Mouse (Mus musculus): ENCODE results near the gene Hectd3. TPM values are rescaled to one million over a fixed set of nuclear protein-coding genes. Genes with fewer than 3 reads are reported as not detected.

Hectd3 gene
- polyA plus RNA-seq, 1 experiment from 2014 or later, result 6.7 TPM

DNA sequence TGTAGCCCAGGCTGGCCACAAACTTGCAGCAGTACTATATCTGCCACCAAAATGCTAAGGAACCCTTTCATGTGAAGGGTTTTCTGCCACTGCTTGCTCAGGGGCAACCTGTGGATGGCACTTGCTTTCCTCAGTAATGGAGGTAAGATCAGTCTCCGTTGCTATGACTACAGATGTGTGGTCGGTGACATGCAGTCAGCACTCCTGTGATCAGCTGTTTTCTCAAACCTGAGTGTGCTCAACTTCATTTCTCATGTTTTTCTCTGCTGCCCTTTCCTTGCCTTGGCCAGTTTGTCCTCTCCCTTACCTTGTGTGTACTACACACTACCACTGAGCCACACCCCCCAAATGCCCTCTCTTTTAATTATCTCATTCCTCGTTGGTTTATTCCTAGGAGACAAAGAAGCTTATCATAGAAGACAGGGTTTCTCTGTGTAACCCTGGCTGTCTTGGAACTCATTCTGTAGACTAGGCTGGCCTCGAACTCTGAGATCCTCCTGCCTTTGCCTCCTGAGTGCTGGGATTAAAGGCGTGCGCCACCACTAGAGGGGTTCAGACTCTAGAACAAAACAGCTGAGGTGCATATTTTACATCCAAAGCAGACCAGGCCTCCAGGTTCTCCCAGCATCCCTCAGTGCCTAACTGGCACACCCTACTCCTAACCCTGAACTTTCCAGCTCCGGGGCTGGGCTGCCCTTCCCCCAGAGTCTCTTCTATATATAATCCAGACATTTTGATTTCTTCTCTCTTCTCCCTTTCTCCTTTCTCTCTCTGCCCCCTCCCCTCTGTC lies 10.7 kb downstream of the Hectd3 start:
- no peak overlapping the region for H3K4me2 ChIP-seq (ENCODE audit: low read depth, severe bottlenecking)
- no peaks in the 10 kb centered on the region for H3K9me3 ChIP-seq (ENCODE audit: control insufficient read depth, low read length)
- WGBS, result 76% methylated on average over 7 of the region's 7 CpGs
- ATAC-seq (ENCODE audit: insufficient number of reproducible peaks, low FRiP score, low TSS enrichment, low read depth) (no peak), DNase-seq (ENCODE audit: low spot score) (no peak)
- no peak overlapping the region for H3K9ac ChIP-seq (ENCODE audit: low read length)
- no peaks in the 10 kb centered on the region for H3K36me3 ChIP-seq (ENCODE audit: control insufficient read depth, insufficient read depth, low read length)
- no peaks in the 10 kb centered on the region for H3K4me1 ChIP-seq (ENCODE audit: control insufficient read depth, insufficient read depth, low read length)
- H3K27ac ChIP-seq (replicated peaks; ENCODE audit: low read depth, low read length), result no peak overlapping the region
- H3K27me3 ChIP-seq (ENCODE audit: control insufficient read depth, insufficient read depth, low read length), result no peaks in the 10 kb centered on the region
- H3K4me3 ChIP-seq (ENCODE audit: low read depth, low read length), result no peak overlapping the region

DNA sequence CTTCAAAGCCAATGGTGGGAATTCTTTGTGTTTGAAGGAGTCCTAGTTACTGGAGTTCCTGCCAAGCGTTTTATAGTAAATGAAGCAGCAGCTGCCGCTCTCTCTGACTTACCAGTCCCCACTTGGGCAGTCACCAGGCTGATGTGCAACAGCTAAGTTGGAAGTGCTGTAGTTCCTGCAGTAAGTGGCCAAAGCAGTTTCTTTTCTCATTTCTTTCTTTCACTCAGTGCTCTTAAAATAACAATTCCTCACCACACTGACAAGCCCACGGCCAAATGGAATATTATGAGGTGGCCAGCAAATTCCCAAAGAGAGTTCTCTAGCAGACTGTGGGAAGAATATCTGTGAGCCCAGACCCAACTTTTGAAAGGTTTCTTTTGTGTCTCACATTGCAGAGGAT lies 11.9 kb downstream of the Hectd3 start:
- H3K4me1 ChIP-seq (ENCODE audit: control insufficient read depth, insufficient read depth, low read length), result no peaks in the 10 kb centered on the region
- no peak for DNase-seq (ENCODE audit: low spot score)

DNA sequence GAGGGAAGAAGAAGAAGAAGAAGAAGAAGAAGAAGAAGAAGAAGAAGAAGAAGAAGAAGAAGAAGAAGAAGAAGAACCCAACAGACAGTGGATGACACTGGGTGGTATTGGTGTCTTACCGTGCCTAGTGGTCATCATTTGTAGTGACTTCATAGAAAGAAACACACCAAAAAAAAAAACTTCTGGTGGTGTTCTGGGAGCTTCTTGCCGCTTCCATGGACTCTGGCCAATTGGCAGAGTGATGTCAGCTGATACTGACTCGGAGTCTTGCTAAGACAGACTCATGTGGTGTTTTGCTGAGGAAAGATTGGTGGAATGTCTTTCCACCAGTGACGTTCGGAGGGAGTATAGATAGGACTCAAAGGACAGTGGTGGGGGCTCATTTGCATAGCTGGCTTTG lies 15.1 kb downstream of the Hectd3 start:
- 88% methylated on average over 5 of the region's 5 CpGs for WGBS
- Histone ChIP-seq H3K9ac (ENCODE audit: low read length) (no peak overlapping the region), H3K27me3 (ENCODE audit: control insufficient read depth, insufficient read depth, low read length) (no peaks in the 10 kb centered on the region), H3K4me2 (ENCODE audit: low read depth, severe bottlenecking) (no peak overlapping the region), H3K4me3 (ENCODE audit: low read depth, low read length) (no peak overlapping the region), H3K9me3 (ENCODE audit: control insufficient read depth, low read length) (no peaks in the 10 kb centered on the region), H3K4me1 (ENCODE audit: control insufficient read depth, insufficient read depth, low read length) (no peaks in the 10 kb centered on the region), H3K36me3 (ENCODE audit: control insufficient read depth, insufficient read depth, low read length) (no peaks in the 10 kb centered on the region), H3K27ac (replicated peaks; ENCODE audit: low read depth, low read length) (no peak overlapping the region)
- DNase-seq (ENCODE audit: low spot score) (no peak), ATAC-seq (ENCODE audit: insufficient number of reproducible peaks, low FRiP score, low TSS enrichment, low read depth) (no peak)

More for the DNA sequence above, 11.9 kb downstream of the Hectd3 start:
- H3K4me2 ChIP-seq (ENCODE audit: low read depth, severe bottlenecking), result no peak overlapping the region
- no peak overlapping the region for H3K9ac ChIP-seq (ENCODE audit: low read length)
- no peaks in the 10 kb centered on the region for H3K36me3 ChIP-seq (ENCODE audit: control insufficient read depth, insufficient read depth, low read length)
- H3K9me3 ChIP-seq (ENCODE audit: control insufficient read depth, low read length), result no peaks in the 10 kb centered on the region
- H3K4me3 ChIP-seq (ENCODE audit: low read depth, low read length), result no peak overlapping the region
- ATAC-seq (ENCODE audit: insufficient number of reproducible peaks, low FRiP score, low TSS enrichment, low read depth), result no peak
- 80% methylated on average over 3 of the region's 3 CpGs for WGBS
- H3K27me3 ChIP-seq (ENCODE audit: control insufficient read depth, insufficient read depth, low read length), result no peaks in the 10 kb centered on the region
- H3K27ac ChIP-seq (replicated peaks; ENCODE audit: low read depth, low read length), result no peak overlapping the region

DNA sequence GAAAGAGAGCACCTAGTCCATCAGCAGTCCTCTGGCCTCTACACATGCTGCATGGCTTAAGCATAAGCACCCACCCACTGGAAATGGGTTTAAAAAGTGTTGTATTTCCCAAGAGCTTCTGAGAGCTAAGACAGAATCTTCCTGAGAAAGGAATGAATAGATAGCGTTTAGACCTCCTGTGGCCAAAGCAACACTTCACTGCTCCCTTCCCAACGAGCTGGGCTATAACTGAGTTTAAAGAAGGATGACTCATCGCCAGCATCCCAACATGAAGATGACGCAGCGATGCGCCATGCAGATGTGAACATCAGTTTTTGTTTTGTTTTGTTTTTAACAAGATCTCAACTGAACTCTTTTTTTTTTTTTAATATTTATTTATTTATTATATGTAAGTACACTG lies 18.5 kb downstream of the Hectd3 start:
- Histone ChIP-seq H3K4me3 (ENCODE audit: low read depth, low read length) (no peak overlapping the region), H3K9ac (ENCODE audit: low read length) (no peak overlapping the region), H3K36me3 (ENCODE audit: control insufficient read depth, insufficient read depth, low read length) (no peaks in the 10 kb centered on the region), H3K4me2 (ENCODE audit: low read depth, severe bottlenecking) (no peak overlapping the region), H3K9me3 (ENCODE audit: control insufficient read depth, low read length) (no peaks in the 10 kb centered on the region), H3K4me1 (ENCODE audit: control insufficient read depth, insufficient read depth, low read length) (no peaks in the 10 kb centered on the region), H3K27me3 (ENCODE audit: control insufficient read depth, insufficient read depth, low read length) (no peaks in the 10 kb centered on the region), H3K27ac (replicated peaks; ENCODE audit: low read depth, low read length) (no peak overlapping the region)
- no peak for ATAC-seq (ENCODE audit: insufficient number of reproducible peaks, low FRiP score, low TSS enrichment, low read depth)
- DNase-seq (ENCODE audit: low spot score), result no peak
- WGBS, result 88% methylated on average over 6 of the region's 6 CpGs

DNA sequence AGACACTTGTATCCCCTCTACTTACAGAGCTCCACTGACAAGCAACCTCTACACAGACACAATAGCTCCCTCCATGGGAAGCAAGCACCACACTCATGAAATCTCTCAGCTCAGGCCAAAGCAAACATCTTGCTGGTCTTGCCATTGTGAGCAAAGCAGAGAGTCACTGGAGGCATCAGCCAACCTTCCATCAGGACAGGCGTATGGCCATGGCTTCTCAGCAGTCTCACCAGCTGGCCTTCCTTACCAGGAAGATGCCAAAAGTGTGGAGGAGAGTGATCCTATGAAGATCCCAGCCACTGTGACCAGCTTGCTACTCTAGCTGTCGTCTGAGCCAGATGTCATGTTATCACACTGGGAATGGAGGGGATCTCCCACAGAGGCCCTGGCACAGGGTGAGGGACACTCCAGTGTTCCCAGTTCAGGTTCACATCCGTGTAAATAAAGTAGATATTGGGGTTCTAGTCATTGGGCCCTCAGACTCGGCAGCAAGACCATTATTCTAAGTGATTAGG lies 19.8 kb downstream of the Hectd3 start:
- ATAC-seq (ENCODE audit: insufficient number of reproducible peaks, low FRiP score, low TSS enrichment, low read depth) (no peak), DNase-seq (ENCODE audit: low spot score) (no peak)
- Histone ChIP-seq H3K36me3 (ENCODE audit: control insufficient read depth, insufficient read depth, low read length) (no peaks in the 10 kb centered on the region), H3K27ac (replicated peaks; ENCODE audit: low read depth, low read length) (no peak overlapping the region), H3K27me3 (ENCODE audit: control insufficient read depth, insufficient read depth, low read length) (no peaks in the 10 kb centered on the region), H3K4me2 (ENCODE audit: low read depth, severe bottlenecking) (no peak overlapping the region), H3K4me3 (ENCODE audit: low read depth, low read length) (no peak overlapping the region), H3K9ac (ENCODE audit: low read length) (no peak overlapping the region), H3K4me1 (ENCODE audit: control insufficient read depth, insufficient read depth, low read length) (0 out of 2 replicates have a peak, but pooled peaks cover under 1% of the 10 kb centered on the region), H3K9me3 (ENCODE audit: control insufficient read depth, low read length) (no peaks in the 10 kb centered on the region)
- WGBS, result 54% methylated on average over 4 of the region's 4 CpGs

DNA sequence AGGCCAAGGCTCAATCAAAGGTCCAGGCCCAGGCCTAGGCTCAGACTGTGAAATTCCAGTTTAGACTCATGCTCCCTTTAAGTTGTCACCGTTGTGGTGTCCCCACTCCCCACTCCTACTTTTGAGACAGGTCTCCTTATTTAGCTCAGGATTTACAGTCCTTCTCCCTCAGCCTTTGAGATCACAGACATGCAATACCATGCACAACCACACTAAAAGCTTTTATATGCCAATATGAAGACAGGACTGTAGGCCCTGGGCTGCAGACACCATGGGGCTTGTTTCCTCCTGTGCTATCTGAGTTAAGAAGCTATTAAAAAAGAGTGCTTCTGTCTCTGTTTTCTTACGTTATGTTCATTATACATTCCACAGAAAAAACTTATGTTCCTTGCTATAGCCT lies 22.6 kb downstream of the Hectd3 start:
- Histone ChIP-seq H3K4me2 (ENCODE audit: low read depth, severe bottlenecking) (no peak overlapping the region), H3K27me3 (ENCODE audit: control insufficient read depth, insufficient read depth, low read length) (no peaks in the 10 kb centered on the region), H3K4me1 (ENCODE audit: control insufficient read depth, insufficient read depth, low read length) (0 out of 2 replicates have a peak, but pooled peaks cover 5% of the 10 kb centered on the region), H3K9me3 (ENCODE audit: control insufficient read depth, low read length) (no peaks in the 10 kb centered on the region), H3K36me3 (ENCODE audit: control insufficient read depth, insufficient read depth, low read length) (peaks cover 6% of the 10 kb centered on the region; the same call in 1 of the 2 replicates), H3K4me3 (ENCODE audit: low read depth, low read length) (no peak overlapping the region), H3K9ac (ENCODE audit: low read length) (no peak overlapping the region), H3K27ac (replicated peaks; ENCODE audit: low read depth, low read length) (no peak overlapping the region)
- no peak for ATAC-seq (ENCODE audit: insufficient number of reproducible peaks, low FRiP score, low TSS enrichment, low read depth)
- 95% methylated on average over 2 of the region's 2 CpGs for WGBS
- no peak for DNase-seq (ENCODE audit: low spot score)

DNA sequence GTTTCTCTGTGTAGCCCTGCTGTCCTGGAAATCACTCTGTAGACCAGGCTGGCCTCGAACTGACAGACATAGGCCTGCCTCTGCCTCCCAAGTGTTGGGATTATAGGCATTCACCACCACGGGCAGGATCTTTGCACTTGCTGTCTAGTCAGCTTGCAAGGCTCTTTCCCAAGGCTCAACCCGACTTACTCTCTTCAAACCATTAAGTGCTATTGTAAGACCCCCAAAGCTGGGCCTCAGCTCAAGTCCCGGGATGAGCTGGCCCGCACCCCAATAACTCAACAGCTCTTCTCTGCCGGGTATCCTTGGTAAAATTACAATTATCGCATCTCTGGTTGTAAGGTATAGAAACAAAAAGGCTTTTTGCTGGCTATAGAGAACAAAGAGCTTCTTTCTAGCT lies 23.2 kb downstream of the Hectd3 start:
- Histone ChIP-seq H3K4me2 (ENCODE audit: low read depth, severe bottlenecking) (no peak overlapping the region), H3K27ac (replicated peaks; ENCODE audit: low read depth, low read length) (no peak overlapping the region), H3K4me3 (ENCODE audit: low read depth, low read length) (no peak overlapping the region), H3K36me3 (ENCODE audit: control insufficient read depth, insufficient read depth, low read length) (peaks cover 7% of the 10 kb centered on the region; the same call in 1 of the 2 replicates), H3K9ac (ENCODE audit: low read length) (no peak overlapping the region), H3K4me1 (ENCODE audit: control insufficient read depth, insufficient read depth, low read length) (0 out of 2 replicates have a peak, but pooled peaks cover 5% of the 10 kb centered on the region), H3K27me3 (ENCODE audit: control insufficient read depth, insufficient read depth, low read length) (no peaks in the 10 kb centered on the region), H3K9me3 (ENCODE audit: control insufficient read depth, low read length) (no peaks in the 10 kb centered on the region)
- DNase-seq (ENCODE audit: low spot score), result no peak
- ATAC-seq (ENCODE audit: insufficient number of reproducible peaks, low FRiP score, low TSS enrichment, low read depth), result no peak
- 91% methylated on average over 7 of the region's 7 CpGs for whole genome bisulfite sequencing

DNA sequence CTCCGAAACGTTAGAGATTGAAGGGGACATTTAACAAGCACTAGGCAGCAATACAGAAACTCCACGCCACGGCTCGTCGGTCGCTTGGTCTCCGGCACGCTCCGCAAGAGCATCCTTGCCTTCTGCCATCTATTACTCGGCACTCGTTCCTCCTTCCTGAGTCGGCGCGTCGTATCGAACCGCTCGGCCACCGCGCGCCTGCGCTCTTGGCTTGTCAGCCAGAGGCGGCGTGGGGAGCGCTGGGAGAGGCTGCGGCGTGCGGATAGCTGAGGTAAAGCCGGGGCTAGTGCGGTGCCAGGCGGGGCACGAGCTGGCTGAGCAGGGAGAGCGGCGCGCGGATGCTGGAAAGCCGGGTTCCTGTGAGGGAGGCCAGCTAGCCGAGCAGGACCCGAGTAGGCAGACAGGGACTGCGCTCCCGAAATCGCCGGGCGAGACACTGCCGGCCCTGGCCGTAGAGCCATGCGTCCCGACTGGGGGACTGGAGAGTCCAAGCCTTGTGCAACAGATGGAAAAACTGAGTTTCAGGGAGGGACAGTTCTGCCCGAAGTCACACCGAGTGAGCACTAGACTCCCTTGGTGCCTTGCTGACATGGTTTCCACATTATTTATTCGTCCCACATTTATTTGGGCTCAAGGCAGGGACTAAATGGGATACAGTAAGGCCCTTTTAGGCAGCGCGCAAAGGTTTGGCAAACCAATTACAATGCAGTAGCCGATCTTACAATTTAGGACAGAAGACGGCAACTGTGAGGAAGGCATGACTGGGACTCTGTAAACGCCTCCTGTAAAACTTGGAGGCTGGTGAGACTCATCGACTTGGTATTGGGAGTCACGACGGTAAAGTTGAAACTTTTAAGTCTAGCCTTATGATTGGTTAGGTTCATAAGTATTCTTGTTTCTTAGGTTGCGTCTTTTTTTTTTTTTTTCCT lies 24.4 kb downstream of the Hectd3 start, which contains the start of gene Eif2b3:
TSS of gene Eif2b3 (plus strand) at position 197 of the 929 bp plus-strand sequence.
- Histone ChIP-seq H3K27ac (replicated peaks; ENCODE audit: low read depth, low read length) (no peak within 1 kb of the TSS), H3K27me3 (ENCODE audit: control insufficient read depth, insufficient read depth, low read length) (no peaks in the 10 kb centered on the region), H3K36me3 (ENCODE audit: control insufficient read depth, insufficient read depth, low read length) (peaks cover 7% of the 10 kb centered on the region; the same call in 1 of the 2 replicates), H3K4me2 (ENCODE audit: low read depth, severe bottlenecking) (peak within 1 kb of the TSS; percentile 60), H3K4me1 (ENCODE audit: control insufficient read depth, insufficient read depth, low read length) (0 out of 2 replicates have a peak, but pooled peaks cover 5% of the 10 kb centered on the region), H3K9me3 (ENCODE audit: control insufficient read depth, low read length) (no peaks in the 10 kb centered on the region), H3K9ac (ENCODE audit: low read length) (peak within 1 kb of the TSS; percentile 84), H3K4me3 (ENCODE audit: low read depth, low read length) (peak within 1 kb of the TSS; percentile 71)
- ATAC-seq (ENCODE audit: insufficient number of reproducible peaks, low FRiP score, low TSS enrichment, low read depth) (peak; percentile 84), DNase-seq (ENCODE audit: low spot score) (peak; percentile 93)
- under 1% methylated on average over 61 of the region's 61 CpGs for WGBS
